Mouse (Mus musculus) gonadal fat pad, adult 2 months (tissue): ENCODE results near the gene Nxnl1. TPM values are rescaled to one million over a fixed set of nuclear protein-coding genes. Genes with fewer than 3 reads are reported as not detected.

Source experiments
- DNase-seq: peaks from one replicate; pipeline ENCODE4 v3.0.0-alpha.2; 2012; ENCODE audit warnings: low read depth
- polyA plus RNA-seq: library from polyadenylated mRNA; depleted of rRNA; stranded (reverse); fragments of >200 nt; gene quantifications from 2 replicates; pipeline ENCODE4 v1.2.3, GENCODE M21; 2012; rRNA removed

Nxnl1 gene
- polyA plus RNA-seq, 1 experiment, result 0.53 TPM

DNA sequence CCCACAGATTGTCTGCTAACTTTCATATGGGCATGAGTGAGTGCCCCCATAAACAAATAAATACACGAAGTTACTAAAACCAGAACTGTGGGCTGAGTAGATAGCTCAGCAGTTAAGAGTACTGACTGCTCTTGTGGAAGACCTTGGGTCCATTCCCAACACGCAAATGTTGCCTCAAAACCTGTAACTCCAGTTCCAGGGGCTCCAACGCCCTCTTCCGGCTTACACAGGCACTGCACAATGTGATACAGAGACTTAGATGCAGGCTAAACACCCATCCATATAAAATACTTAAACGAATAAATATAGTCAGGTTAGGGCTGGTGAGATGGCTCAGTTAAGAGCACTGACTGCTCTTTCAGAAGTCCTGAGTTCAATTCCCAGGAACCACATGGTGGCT is 51.4 kb downstream of the Nxnl1 start:
- no peak for DNase-seq

DNA sequence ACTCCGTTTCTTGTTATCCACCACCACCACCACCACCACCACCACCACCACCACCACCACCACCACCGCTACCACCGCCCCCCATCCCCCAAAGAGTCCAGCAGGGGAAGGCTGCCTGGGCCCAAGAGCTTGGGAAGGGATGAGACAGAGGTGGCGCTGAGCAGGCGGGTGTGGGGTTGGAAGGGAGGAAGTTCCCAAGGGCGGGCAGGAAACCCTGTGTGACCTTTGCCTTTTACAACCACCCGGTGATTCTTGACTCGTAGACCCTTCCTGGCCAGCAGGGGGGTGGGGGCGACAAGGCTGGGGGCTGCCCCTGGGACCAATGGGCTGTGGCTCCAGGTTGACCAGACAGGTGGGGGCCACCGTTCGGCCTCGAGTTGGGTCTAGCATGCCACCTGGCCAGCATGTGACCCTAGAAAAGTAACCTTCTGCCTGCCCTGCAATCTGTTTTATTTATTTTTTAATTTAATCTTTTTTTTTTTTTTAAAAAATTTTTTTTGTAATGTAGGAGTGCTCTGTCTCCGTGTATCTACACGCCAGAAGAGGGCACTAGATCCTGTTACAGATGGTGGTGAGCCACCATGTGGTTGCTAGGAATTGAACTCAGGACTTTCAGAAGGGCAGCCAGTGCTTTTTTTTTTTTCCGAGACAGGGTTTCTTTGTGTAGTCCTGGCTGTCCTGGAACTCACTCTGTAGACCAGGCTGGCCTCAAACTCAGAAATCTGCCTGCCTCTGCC is 53.2 kb downstream of the Nxnl1 start:
- no peak for DNase-seq

DNA sequence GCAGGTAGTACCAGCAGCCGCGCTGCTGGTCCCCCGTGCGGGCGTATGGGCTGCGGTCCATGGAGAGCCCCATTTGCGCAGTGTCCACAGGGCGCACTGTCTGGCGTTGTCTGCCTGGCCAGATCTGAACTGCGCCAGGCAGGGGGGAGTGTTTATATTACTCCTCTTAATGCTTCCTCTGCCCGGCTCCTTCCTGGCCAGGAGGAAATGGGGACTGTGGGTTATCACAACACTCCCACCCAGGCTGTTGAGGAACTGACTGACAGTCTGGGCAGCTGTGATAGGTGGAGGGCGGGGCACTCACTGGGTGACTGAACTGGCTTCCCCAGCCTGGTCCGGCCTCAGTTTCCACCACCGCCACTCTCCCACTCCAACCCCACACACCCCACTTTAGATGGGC is 54.8 kb downstream of the Nxnl1 start, which contains the start of gene Plvap:
TSS of gene Plvap (minus strand) at position 109 of the 400 bp plus-strand sequence.
- DNase-seq, result no peak

Other genes with a start within 250 kb of the Nxnl1 start
- gene Use1, start 199.8 kb downstream of the Nxnl1 start, polyA plus RNA-seq, result 157 and 172 TPM in 2 replicates
- gene Ocel1, start 195.3 kb downstream of the Nxnl1 start, polyA plus RNA-seq, result 10.2 and 13.0 TPM in 2 replicates
- gene Nr2f6, start 184.6 kb downstream of the Nxnl1 start, polyA plus RNA-seq, result 133 and 165 TPM in 2 replicates
- gene Ushbp1, start 170.8 kb downstream of the Nxnl1 start, polyA plus RNA-seq, result 40.6 and 59.8 TPM in 2 replicates
- 107 and 126 TPM in 2 replicates for gene Babam1, start 169.7 kb downstream of the Nxnl1 start, polyA plus RNA-seq
- gene Ankle1, start 160.6 kb downstream of the Nxnl1 start, polyA plus RNA-seq, result 1.8 TPM in 2 replicates
- gene Abhd8, start 102.9 kb downstream of the Nxnl1 start, polyA plus RNA-seq, result 24.1 and 29.2 TPM in 2 replicates
- gene Mrpl34, start 101.6 kb downstream of the Nxnl1 start, polyA plus RNA-seq, result 49.9 and 63.7 TPM in 2 replicates
- gene Dda1, start 97.4 kb downstream of the Nxnl1 start, polyA plus RNA-seq, result 95.7 and 103 TPM in 2 replicates
- 18.3 and 18.9 TPM in 2 replicates for gene Ano8, start 80.6 kb downstream of the Nxnl1 start, polyA plus RNA-seq
- 19.0 and 21.4 TPM in 2 replicates for gene Gtpbp3, start 78.5 kb downstream of the Nxnl1 start, polyA plus RNA-seq
- 91.9 and 104 TPM in 2 replicates for gene Plvap, start 54.8 kb downstream of the Nxnl1 start, polyA plus RNA-seq
- gene Ccdc194, start 40.9 kb downstream of the Nxnl1 start, polyA plus RNA-seq, result 0.07 TPM in 1 of 2 replicates, not detected in the other
- 123 and 139 TPM in 2 replicates for gene Bst2, start 29.1 kb downstream of the Nxnl1 start, polyA plus RNA-seq
- 144 and 146 TPM in 2 replicates for gene Mvb12a, start 23.7 kb downstream of the Nxnl1 start, polyA plus RNA-seq
- 3.4 and 4.1 TPM in 2 replicates for gene Tmem221, start 7.7 kb downstream of the Nxnl1 start, polyA plus RNA-seq
- 227 and 307 TPM in 2 replicates for gene Slc27a1, start 2.3 kb upstream of the Nxnl1 start, polyA plus RNA-seq
- gene Pgls, start 25.6 kb upstream of the Nxnl1 start, polyA plus RNA-seq, result 111 and 134 TPM in 2 replicates
- gene Fam129c, start 31.0 kb upstream of the Nxnl1 start, polyA plus RNA-seq, result 2.1 and 2.2 TPM in 2 replicates
- gene Colgalt1, start 44.4 kb upstream of the Nxnl1 start, polyA plus RNA-seq, result 140 and 155 TPM in 2 replicates
- 0.58 and 2.0 TPM in 2 replicates for gene Unc13a, start 105.2 kb upstream of the Nxnl1 start, polyA plus RNA-seq
- 19.6 and 19.9 TPM in 2 replicates for gene Jak3, start 109.7 kb upstream of the Nxnl1 start, polyA plus RNA-seq
- gene Insl3, start 122.6 kb upstream of the Nxnl1 start, polyA plus RNA-seq, result 10.6 and 37.9 TPM in 2 replicates
- gene B3gnt3, start 135.2 kb upstream of the Nxnl1 start, polyA plus RNA-seq, result 7.9 and 11.1 TPM in 2 replicates
- 6.1 TPM in 2 replicates for gene Fcho1, start 159.1 kb upstream of the Nxnl1 start, polyA plus RNA-seq